Mouse (Mus musculus): ENCODE results near the gene Gm28038.

Gm28038 gene

GRCm38 (mm10) chr2:30280743-30281142, at the start of gene Gm28038:
TSS of gene Gm28038 (plus strand) at chr2:30281043.
- no peak for DNase-seq

GRCm38 (mm10) chr2:30235593-30235992, 45.2 kb upstream of the Gm28038 start:
- DNase-seq: no peak

- peak; percentile 37 for DNase-seq
Measured at GRCm38 (mm10) chr2:30236426-30237198, 44.2 kb upstream of the Gm28038 start.

GRCm38 (mm10) chr2:30237199-30237880, 43.5 kb upstream of the Gm28038 start, which contains the start of gene Lrrc8a:
TSS of gene Lrrc8a (plus strand) at chr2:30237715.
- peak; percentile 99 for DNase-seq

GRCm38 (mm10) chr2:30237881-30238280, 43.0 kb upstream of the Gm28038 start:
- no peak for DNase-seq

GRCm38 (mm10) chr2:30238906-30239465, 41.9 kb upstream of the Gm28038 start:
- no peak for DNase-seq

- no peak for DNase-seq
Measured at GRCm38 (mm10) chr2:30239777-30240176, 41.1 kb upstream of the Gm28038 start.

GRCm38 (mm10) chr2:30240267-30240666, 40.6 kb upstream of the Gm28038 start, which contains the start of gene Gm28035:
TSS of gene Gm28035 (plus strand) at chr2:30240567.
- DNase-seq: no peak

GRCm38 (mm10) chr2:30242509-30242908, 38.3 kb upstream of the Gm28038 start:
- peak; percentile 73 for DNase-seq

GRCm38 (mm10) chr2:30243391-30243790, 37.5 kb upstream of the Gm28038 start:
- no peak for DNase-seq

GRCm38 (mm10) chr2:30244595-30245178, 36.2 kb upstream of the Gm28038 start:
- no peak for DNase-seq

GRCm38 (mm10) chr2:30247036-30247435, 33.8 kb upstream of the Gm28038 start:
- DNase-seq: no peak

- no peak for DNase-seq
Measured at GRCm38 (mm10) chr2:30247681-30248080, 33.2 kb upstream of the Gm28038 start.

GRCm38 (mm10) chr2:30249182-30249581, 31.7 kb upstream of the Gm28038 start:
- DNase-seq: no peak

- DNase-seq: no peak
Measured at GRCm38 (mm10) chr2:30250166-30251128, 30.4 kb upstream of the Gm28038 start.

GRCm38 (mm10) chr2:30251417-30252104, 29.3 kb upstream of the Gm28038 start:
- DNase-seq: no peak

GRCm38 (mm10) chr2:30252521-30252920, 28.3 kb upstream of the Gm28038 start:
- DNase-seq: no peak

GRCm38 (mm10) chr2:30253809-30254208, 27.0 kb upstream of the Gm28038 start:
- DNase-seq: no peak

GRCm38 (mm10) chr2:30255631-30256395, 25.0 kb upstream of the Gm28038 start:
- no peak for DNase-seq

GRCm38 (mm10) chr2:30256616-30257350, 24.1 kb upstream of the Gm28038 start:
- DNase-seq: no peak

Data from embryo, embryonic 11 days (tissue).